Mouse (Mus musculus) liver, postnatal 0 days (tissue): ENCODE measurements at regions not wholly inside any gene's neighbourhood (a gene's known extent, or its start where the extent isn't known, plus 50 kb on each side); places are given as distances from the start of the nearest gene placed in this dataset.

Source experiments
- ATAC-seq: fragments of 200-750 bp; cut with Nextera tagmentation; 2 replicates; pipeline ENCODE4 v1.8.0; 2017; ENCODE audit warnings: mild to moderate bottlenecking, moderate library complexity
- DNase-seq: peaks from one replicate; pipeline ENCODE4 v3.0.0-alpha.2; 2016
- H3K27ac ChIP-seq: fragments of 300-500 bp; sonication (generic); 2 replicates; pipeline ENCODE4 v1.5.1; 2014; ENCODE audit warnings: antibody characterized with exemption, moderate library complexity, mild to moderate bottlenecking, low read depth
- H3K27me3 ChIP-seq: fragments of 300-500 bp; sonication (generic); 2 replicates; pipeline ENCODE4 v1.6.1; 2014; ENCODE audit warnings: low read length, control low read depth, mixed read lengths; ENCODE audit not compliant: insufficient read depth
- H3K36me3 ChIP-seq: fragments of 300-500 bp; sonication (generic); replicated peaks from 2 replicates; pipeline ENCODE4 v1.6.1; 2014; ENCODE audit warnings: mild to moderate bottlenecking, control low read depth, low read length, moderate library complexity, mixed read lengths; ENCODE audit not compliant: insufficient read depth
- H3K4me1 ChIP-seq: fragments of 300-500 bp; sonication (generic); 2 replicates; pipeline ENCODE4 v1.6.1; 2014; ENCODE audit warnings: antibody characterized with exemption, mild to moderate bottlenecking, control low read depth; ENCODE audit not compliant: insufficient read depth
- H3K4me2 ChIP-seq: fragments of 300-500 bp; sonication (generic); 2 replicates; pipeline ENCODE4 v1.6.1; 2014; ENCODE audit warnings: low read depth, mild to moderate bottlenecking, low read length, moderate library complexity, mixed read lengths
- H3K4me3 ChIP-seq: fragments of 300-500 bp; sonication (generic); 2 replicates; pipeline ENCODE4 v1.5.1; 2014; ENCODE audit warnings: low read depth, low read length
- H3K9ac ChIP-seq: fragments of 300-500 bp; sonication (generic); replicated peaks from 2 replicates; pipeline ENCODE4 v1.6.1; 2014; ENCODE audit warnings: mild to moderate bottlenecking, moderate library complexity
- H3K9me3 ChIP-seq: fragments of 300-500 bp; sonication (generic); 2 replicates; pipeline ENCODE4 v1.6.1; 2016; ENCODE audit warnings: mild to moderate bottlenecking, control low read depth, low read length, mixed read lengths
- CTCF ChIP-seq: sonication (generic); IDR thresholded peaks from 2 replicates; pipeline ENCODE4 v1.5.1; 2016; ENCODE audit warnings: antibody characterized with exemption, low read depth
- EP300 ChIP-seq: IDR thresholded peaks from 2 replicates; pipeline ENCODE4 v1.6.1; 2016; ENCODE audit warnings: antibody characterized with exemption, low read depth, mild to moderate bottlenecking
- WGBS: fragments of 180-500 bp; shearing (Covaris S2); extraction: QIAGEN DNeasy Blood & Tissue Kit; methylation state at CpG from one replicate; pipeline ENCODE4 v1.1.7; 2014; ENCODE audit not compliant: insufficient replicate concordance; 5-methylcytosine and 5-hydroxymethylcytosine counted together

DNA sequence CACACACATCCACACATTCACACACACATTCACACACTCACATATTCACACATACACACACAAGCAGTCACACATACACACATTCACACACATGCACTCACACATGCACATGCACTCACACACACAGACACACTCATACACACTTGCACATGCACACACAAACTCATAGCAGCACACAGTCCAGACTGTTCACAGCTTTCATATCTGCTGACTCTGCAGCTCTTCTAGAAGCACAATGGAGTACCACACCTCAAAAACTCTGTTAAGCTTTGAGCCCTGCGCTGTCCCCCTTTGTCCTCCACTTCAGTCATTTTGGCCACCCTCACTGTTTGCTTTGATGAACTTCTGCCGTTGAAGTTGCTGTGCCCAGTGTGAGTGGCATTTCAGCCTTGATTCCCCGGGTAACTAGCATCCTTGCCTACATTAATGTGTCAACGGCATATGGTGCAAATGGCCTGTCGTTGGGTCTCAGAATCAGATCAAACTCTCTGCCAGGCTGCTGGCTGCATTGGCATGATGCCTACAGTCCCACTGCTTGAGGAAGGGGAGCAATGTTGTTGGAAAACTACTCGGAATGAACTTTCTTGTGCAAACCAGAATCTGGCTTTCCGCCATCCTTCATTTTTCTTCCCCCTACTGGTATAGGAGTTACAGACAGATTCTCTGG lies 54.6 kb upstream of the Barhl2 start:
- no peak for DNase-seq
- H3K4me2 ChIP-seq: no peak overlapping the region
- H3K4me1 ChIP-seq: no peaks in the 10 kb centered on the region
- no peak overlapping the region for H3K9ac ChIP-seq
- no peaks in the 10 kb centered on the region for H3K36me3 ChIP-seq
- 82% methylated on average over 7 of the region's 7 CpGs for WGBS
- TF ChIP-seq CTCF: no peak
- no peak for TF ChIP-seq EP300
- no peak overlapping the region for H3K4me3 ChIP-seq
- no peak overlapping the region for H3K27ac ChIP-seq
- no peak for ATAC-seq
- H3K27me3 ChIP-seq: no peaks in the 10 kb centered on the region
- no peaks in the 10 kb centered on the region for H3K9me3 ChIP-seq

GRCm38 (mm10) chr5:106507901-106508300 lies 49.9 kb upstream of the Barhl2 start:
- TF ChIP-seq CTCF: no peak
- H3K27ac ChIP-seq: no peak overlapping the region
- no peak for DNase-seq

More at GRCm38 (mm10) chr5:106507901-106508300, 49.9 kb upstream of the Barhl2 start:
- Histone ChIP-seq H3K36me3 (no peaks in the 10 kb centered on the region), H3K9me3 (no peaks in the 10 kb centered on the region), H3K4me3 (no peak overlapping the region), H3K9ac (no peak overlapping the region), H3K27me3 (no peaks in the 10 kb centered on the region), H3K4me2 (no peak overlapping the region), H3K4me1 (no peaks in the 10 kb centered on the region)
- no peak for ATAC-seq
- WGBS: 67% methylated on average over 5 of the region's 5 CpGs
